Mouse (Mus musculus): Measurements from ENCODE around the gene Aadacl4.
"Not testable (repeated sequence)": the region's sequence is repeated elsewhere in the genome, so short reads cannot be mapped to it uniquely, and the experiment has no call there.

Gene Aadacl4

DNA sequence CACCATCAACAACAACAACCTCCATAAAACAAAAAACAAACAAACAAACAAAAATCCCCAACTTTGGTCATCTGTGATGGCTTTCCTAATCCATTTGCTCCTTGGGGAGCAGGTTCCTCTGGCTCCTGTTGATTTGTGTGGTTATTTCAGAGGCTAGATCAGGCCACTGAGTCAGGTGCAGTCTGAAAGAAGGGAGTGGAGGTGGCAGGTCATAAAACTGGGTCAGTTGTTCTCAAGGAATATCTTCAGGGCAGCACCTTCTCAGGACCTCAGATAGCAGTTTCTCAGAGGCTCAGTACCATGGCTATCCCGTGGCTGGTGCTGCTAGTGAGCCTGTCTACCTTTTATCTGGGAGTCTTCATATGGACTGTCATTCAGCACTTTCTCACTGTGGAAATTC, at the start of gene Aadacl4:
Gene Aadacl4 (plus strand): TSS at position 301 of the 400 bp plus-strand sequence.
- DNase-seq, result no peak

GRCm38 (mm10) chr4:144565034-144565433, 48.5 kb upstream of the Aadacl4 start, which contains the start of gene Gm13124:
Gm13124 (minus strand) TSS chr4:144565134.
- no peak for DNase-seq

DNA sequence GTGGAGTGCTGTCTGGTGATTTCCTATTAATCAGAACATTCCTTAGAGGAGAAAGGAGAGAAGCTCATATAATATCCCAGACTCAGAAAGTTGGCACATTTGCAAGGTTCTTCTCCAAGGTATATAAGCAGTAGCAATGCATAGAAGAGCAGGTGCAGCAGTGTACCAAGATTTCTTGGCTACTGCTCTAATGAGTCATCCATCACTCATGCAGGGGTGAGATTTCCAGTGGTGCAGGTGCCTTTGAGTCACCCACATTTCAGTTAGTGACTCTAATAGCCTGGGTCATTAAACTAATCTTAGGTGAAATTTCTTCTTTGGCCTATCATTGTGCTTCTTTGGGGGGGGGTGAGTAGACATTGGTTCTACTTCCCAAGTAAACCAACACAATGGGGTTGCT, 45.8 kb upstream of the Aadacl4 start:
- DNase-seq, result no peak

GRCm38 (mm10) chr4:144586207-144586606, 27.3 kb upstream of the Aadacl4 start:
- DNase-seq, result not testable (repeated sequence)

DNA sequence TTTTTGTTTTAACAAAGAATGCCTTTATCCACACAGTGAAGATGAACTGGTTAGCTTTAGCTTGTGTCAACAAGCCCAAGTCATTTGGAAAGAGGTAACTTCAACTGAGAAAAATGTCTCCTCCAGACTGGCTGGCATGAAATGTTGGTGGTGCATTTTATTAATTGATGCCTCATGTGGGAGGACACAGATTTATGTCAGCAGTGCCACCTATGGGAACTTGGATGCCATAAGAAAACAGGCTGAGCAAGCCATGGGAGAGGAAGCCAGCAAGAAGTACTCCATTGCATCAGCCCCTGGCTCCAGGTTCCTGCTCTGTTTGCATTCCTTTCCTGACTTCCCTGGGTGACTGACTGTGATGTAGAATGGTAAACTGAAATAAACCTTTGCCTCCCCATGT, 20.7 kb upstream of the Aadacl4 start:
- no peak for DNase-seq

DNA sequence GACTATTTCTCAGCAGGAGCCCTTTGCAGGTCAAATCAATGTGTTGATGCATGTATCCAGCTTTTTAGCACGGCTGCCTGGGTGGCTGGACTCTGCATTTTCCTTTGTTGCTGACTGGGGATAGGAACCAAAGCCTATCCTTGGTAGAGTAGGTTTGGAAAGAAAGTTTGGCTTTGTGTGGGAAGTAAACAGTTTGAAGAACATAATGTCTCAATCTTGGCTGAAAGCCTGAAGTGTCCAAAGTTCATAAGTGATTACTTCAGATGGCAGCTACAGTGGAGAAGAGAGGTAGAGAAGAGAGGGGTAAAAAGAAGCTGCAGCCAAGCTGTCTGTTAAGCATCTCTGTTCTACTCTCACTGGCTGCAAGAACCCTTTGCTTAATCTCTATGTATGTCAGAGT, 1.1 kb downstream of the Aadacl4 start:
- no peak for DNase-seq

GRCm38 (mm10) chr4:144638263-144638662, 24.8 kb downstream of the Aadacl4 start:
- DNase-seq, result no peak

Measured in right cerebral cortex, postnatal 25 days (tissue).